Mouse (Mus musculus): ENCODE measurements at regions not wholly inside any gene's neighbourhood (a gene's known extent, or its start where the extent isn't known, plus 50 kb on each side); places are given as distances from the start of the nearest gene placed in this dataset.

DNA sequence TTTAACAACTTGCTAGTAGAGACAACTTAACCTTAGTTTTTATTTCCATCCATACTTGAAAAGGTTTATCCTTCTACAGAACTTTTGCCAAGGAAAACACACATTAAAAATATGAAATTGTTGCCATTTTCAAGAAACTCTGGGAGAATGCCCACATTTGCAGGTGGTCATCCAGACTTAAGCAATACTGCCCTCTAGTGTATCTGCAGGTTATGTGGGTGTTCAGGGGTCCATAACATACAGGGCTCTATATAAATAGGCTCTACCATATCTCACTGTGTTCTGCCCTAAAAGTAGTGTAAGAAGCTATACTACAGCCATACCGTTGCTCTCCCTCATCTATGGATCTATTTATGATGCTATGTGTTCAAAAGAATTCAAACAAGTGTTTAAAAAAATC lies 149.1 kb upstream of the Slc16a7 start:
- no peaks in the 10 kb centered on the region for H3K36me3 ChIP-seq (ENCODE audit: control insufficient read depth, insufficient read depth, low read length)
- no peak overlapping the region for H3K27ac ChIP-seq (replicated peaks in 1 of 2; ENCODE audit: control insufficient read depth in 1 of 2, insufficient read depth in 1 of 2, low read depth in 2 of 2, low read length in 2 of 2)
- WGBS = 43% methylated on average over 1 of the region's 1 CpGs
- no peak overlapping the region for H3K4me2 ChIP-seq (ENCODE audit: low read length)
- H3K4me1 ChIP-seq (ENCODE audit: control insufficient read depth in 2 of 2, insufficient read depth in 2 of 2, low read length in 2 of 2) = no peaks in the 10 kb centered on the region
- no peaks in the 10 kb centered on the region for H3K9me3 ChIP-seq (ENCODE audit: control insufficient read depth, low read length)
- H3K27me3 ChIP-seq (ENCODE audit: control insufficient read depth, insufficient read depth, low read length) = no peaks in the 10 kb centered on the region
- H3K4me3 ChIP-seq (ENCODE audit: control insufficient read depth in 1 of 2, insufficient read depth in 1 of 2, low read depth in 1 of 2, low read length in 2 of 2) = no peak overlapping the region
- no peak; the same call in 1 of the 2 replicates for ATAC-seq (ENCODE audit: insufficient number of reproducible peaks, insufficient read depth, low FRiP score, low read depth)
- no peak overlapping the region for H3K9ac ChIP-seq (ENCODE audit: low read length)

DNA sequence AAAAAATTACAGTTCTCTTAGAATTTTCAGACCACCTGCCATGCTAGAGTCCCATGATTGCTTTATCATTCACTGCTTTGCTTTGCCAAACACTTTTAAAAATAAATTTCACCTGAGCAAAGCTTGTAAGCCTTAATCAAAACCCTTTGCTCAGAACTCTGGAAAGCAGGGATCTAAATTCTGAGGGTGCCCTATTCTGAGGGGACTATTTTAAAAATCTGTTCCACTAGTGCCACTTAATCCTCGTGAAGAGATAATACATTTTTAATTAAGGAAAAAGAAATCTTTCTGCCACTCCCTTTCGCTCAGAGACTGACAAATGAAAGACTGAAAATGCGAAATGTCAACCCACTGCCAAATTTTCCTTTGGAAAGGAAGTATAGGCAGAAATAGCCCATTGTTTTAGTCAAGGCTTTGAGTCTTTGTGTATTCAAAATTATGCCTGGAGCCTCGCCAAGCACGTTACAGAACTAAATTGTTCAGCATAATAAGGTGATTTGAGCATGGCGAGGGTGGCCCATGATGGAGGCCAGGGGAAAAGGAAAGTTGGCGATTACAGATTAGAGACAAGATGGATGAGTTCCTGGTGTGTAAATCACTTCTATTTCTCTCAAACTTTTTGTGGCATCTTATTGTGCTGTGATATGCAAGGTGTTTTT lies 197.4 kb upstream of the Slc16a7 start:
- WGBS = 57% methylated on average over 7 of the region's 7 CpGs
- Histone ChIP-seq H3K36me3 (ENCODE audit: control insufficient read depth, insufficient read depth, low read length) (no peaks in the 10 kb centered on the region), H3K27me3 (ENCODE audit: control insufficient read depth, insufficient read depth, low read length) (no peaks in the 10 kb centered on the region), H3K4me3 (ENCODE audit: control insufficient read depth in 1 of 2, insufficient read depth in 1 of 2, low read depth in 1 of 2, low read length in 2 of 2) (no peak overlapping the region), H3K9me3 (ENCODE audit: control insufficient read depth, low read length) (no peaks in the 10 kb centered on the region), H3K9ac (ENCODE audit: low read length) (no peak overlapping the region), H3K27ac (replicated peaks in 1 of 2; ENCODE audit: control insufficient read depth in 1 of 2, insufficient read depth in 1 of 2, low read depth in 2 of 2, low read length in 2 of 2) (no peak overlapping the region), H3K4me1 (ENCODE audit: control insufficient read depth in 2 of 2, insufficient read depth in 2 of 2, low read length in 2 of 2) (no peaks in the 10 kb centered on the region), H3K4me2 (ENCODE audit: low read length) (no peak overlapping the region)
- no peak for ATAC-seq (ENCODE audit: insufficient number of reproducible peaks, insufficient read depth, low FRiP score, low read depth)

DNA sequence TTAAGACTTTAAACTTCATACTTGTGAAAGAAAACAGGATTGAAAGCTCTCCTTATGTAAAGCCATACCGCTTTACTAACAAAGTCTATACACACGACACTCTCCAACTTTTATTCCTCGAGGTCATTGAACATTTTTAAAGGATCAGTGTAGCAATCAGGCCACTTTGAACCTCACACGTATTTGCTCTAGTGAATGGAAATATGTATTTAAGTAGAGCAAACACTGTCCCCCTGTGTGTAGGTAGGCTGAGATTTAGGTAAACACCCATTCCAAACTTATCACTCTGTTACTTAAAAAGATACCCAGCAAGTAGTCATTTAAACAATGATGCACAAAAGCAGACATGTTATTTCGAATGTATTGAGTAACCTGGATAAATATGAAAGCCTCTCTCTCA lies 203.7 kb upstream of the Slc16a7 start:
- WGBS = 79% methylated on average over 5 of the region's 5 CpGs
- H3K27me3 ChIP-seq (ENCODE audit: control insufficient read depth, insufficient read depth, low read length) = no peaks in the 10 kb centered on the region
- H3K9me3 ChIP-seq (ENCODE audit: control insufficient read depth, low read length) = no peaks in the 10 kb centered on the region
- H3K4me2 ChIP-seq (ENCODE audit: low read length) = no peak overlapping the region
- H3K36me3 ChIP-seq (ENCODE audit: control insufficient read depth, insufficient read depth, low read length) = no peaks in the 10 kb centered on the region
- no peaks in the 10 kb centered on the region for H3K4me1 ChIP-seq (ENCODE audit: control insufficient read depth in 2 of 2, insufficient read depth in 2 of 2, low read length in 2 of 2)
- no peak overlapping the region for H3K4me3 ChIP-seq (ENCODE audit: control insufficient read depth in 1 of 2, insufficient read depth in 1 of 2, low read depth in 1 of 2, low read length in 2 of 2)
- ATAC-seq (ENCODE audit: insufficient number of reproducible peaks, insufficient read depth, low FRiP score, low read depth) = no peak
- H3K27ac ChIP-seq (replicated peaks in 1 of 2; ENCODE audit: control insufficient read depth in 1 of 2, insufficient read depth in 1 of 2, low read depth in 2 of 2, low read length in 2 of 2) = no peak overlapping the region
- no peak overlapping the region for H3K9ac ChIP-seq (ENCODE audit: low read length)

DNA sequence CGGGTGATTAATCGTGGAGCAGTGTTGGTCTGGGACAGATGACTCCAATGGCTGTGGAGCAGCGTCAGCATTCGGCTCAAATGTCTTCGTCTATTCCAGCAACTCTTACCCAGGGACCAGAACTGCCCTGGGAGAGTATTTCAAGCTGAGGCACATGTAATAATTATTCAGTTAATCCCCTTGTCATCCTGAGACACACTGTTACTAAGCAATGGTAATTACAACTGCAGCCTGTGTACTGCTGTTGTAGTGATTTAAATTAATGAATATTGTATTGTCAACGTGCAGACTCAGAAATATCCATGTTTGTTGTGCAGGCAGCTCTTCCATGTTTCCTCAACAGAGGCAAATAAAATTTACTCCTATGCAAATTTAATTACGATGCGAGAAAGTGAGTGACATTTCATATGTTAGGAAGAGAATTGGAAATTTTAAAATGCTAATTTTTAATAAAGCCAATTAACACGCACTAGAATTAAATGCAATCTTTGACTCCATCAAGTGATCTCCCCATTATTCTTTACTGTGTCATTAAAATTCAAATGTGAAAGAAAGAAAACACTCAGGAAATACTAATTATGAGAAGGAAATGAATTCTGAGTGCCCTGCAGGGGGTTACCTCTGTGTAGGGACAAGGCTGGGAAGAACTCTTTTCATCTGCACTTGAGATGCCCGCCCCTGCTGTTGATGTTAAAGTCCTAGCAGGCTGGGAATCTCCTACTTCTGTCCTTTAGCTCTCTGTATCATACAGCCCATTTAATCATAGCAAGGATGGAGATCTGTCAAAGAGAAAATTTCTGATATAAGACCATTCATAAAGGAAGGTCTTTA lies 218.7 kb upstream of the Slc16a7 start:
- no peaks in the 10 kb centered on the region for H3K27me3 ChIP-seq (ENCODE audit: control insufficient read depth, insufficient read depth, low read length)
- 64% methylated on average over 10 of the region's 10 CpGs for whole genome bisulfite sequencing
- no peak overlapping the region for H3K4me2 ChIP-seq (ENCODE audit: low read length)
- H3K9me3 ChIP-seq (ENCODE audit: control insufficient read depth, low read length) = no peaks in the 10 kb centered on the region
- no peaks in the 10 kb centered on the region for H3K4me1 ChIP-seq (ENCODE audit: control insufficient read depth in 2 of 2, insufficient read depth in 2 of 2, low read length in 2 of 2)
- no peak for ATAC-seq (ENCODE audit: insufficient number of reproducible peaks, insufficient read depth, low FRiP score, low read depth)
- H3K36me3 ChIP-seq (ENCODE audit: control insufficient read depth, insufficient read depth, low read length) = no peaks in the 10 kb centered on the region
- no peak overlapping the region for H3K9ac ChIP-seq (ENCODE audit: low read length)
- no peak overlapping the region for H3K4me3 ChIP-seq (ENCODE audit: control insufficient read depth in 1 of 2, insufficient read depth in 1 of 2, low read depth in 1 of 2, low read length in 2 of 2)
- no peak overlapping the region for H3K27ac ChIP-seq (replicated peaks in 1 of 2; ENCODE audit: control insufficient read depth in 1 of 2, insufficient read depth in 1 of 2, low read depth in 2 of 2, low read length in 2 of 2)

DNA sequence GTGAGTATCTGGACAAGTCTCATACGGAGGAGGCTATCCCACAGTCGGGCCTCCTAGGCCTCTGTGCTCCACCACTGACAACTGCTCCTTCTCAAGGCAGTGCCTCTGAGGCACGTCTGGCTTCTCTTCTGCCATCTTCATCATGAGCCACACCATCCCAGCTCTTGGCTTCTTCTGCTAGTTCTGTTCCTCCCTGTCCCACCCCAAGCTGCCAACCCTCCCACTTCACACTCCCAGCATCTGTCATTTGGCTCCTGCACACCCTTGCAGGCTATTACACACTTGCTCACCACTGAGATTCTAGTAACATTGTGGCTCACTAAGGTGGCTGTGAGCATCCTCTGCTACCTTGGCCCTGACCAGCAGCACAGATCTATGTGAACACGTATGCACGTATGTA lies 221.1 kb upstream of the Slc16a7 start:
- no peaks in the 10 kb centered on the region for H3K4me1 ChIP-seq (ENCODE audit: control insufficient read depth in 2 of 2, insufficient read depth in 2 of 2, low read length in 2 of 2)
- no peaks in the 10 kb centered on the region for H3K9me3 ChIP-seq (ENCODE audit: control insufficient read depth, low read length)
- no peak overlapping the region for H3K4me2 ChIP-seq (ENCODE audit: low read length)
- 66% methylated on average over 5 of the region's 5 CpGs for WGBS
- H3K36me3 ChIP-seq (ENCODE audit: control insufficient read depth, insufficient read depth, low read length) = no peaks in the 10 kb centered on the region
- no peak overlapping the region for H3K4me3 ChIP-seq (ENCODE audit: control insufficient read depth in 1 of 2, insufficient read depth in 1 of 2, low read depth in 1 of 2, low read length in 2 of 2)
- H3K27ac ChIP-seq (replicated peaks in 1 of 2; ENCODE audit: control insufficient read depth in 1 of 2, insufficient read depth in 1 of 2, low read depth in 2 of 2, low read length in 2 of 2) = no peak overlapping the region
- H3K27me3 ChIP-seq (ENCODE audit: control insufficient read depth, insufficient read depth, low read length) = no peaks in the 10 kb centered on the region
- no peak overlapping the region for H3K9ac ChIP-seq (ENCODE audit: low read length)
- ATAC-seq (ENCODE audit: insufficient number of reproducible peaks, insufficient read depth, low FRiP score, low read depth) = no peak

DNA sequence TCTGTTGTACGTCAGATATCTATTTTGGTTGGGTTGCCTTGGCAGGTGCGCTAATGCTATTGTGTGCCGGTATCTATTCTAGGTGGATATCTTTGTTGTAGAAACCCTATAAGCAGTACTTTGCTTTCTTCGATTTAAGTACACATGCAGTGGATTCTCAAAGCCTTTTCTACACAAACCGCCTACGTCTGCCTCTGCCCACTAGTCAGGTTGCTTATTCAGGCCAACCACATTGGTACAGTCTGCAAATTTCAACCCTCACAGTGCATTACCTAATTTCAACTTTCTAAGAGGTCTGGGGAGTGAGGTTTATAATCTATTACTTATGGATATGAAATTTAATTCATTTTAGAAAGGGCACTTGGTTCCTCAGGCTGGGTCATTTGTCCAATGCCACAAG lies 223.5 kb upstream of the Slc16a7 start:
- Histone ChIP-seq H3K27me3 (ENCODE audit: control insufficient read depth, insufficient read depth, low read length) (no peaks in the 10 kb centered on the region), H3K9me3 (ENCODE audit: control insufficient read depth, low read length) (no peaks in the 10 kb centered on the region), H3K36me3 (ENCODE audit: control insufficient read depth, insufficient read depth, low read length) (no peaks in the 10 kb centered on the region), H3K4me1 (ENCODE audit: control insufficient read depth in 2 of 2, insufficient read depth in 2 of 2, low read length in 2 of 2) (no peaks in the 10 kb centered on the region), H3K4me3 (ENCODE audit: control insufficient read depth in 1 of 2, insufficient read depth in 1 of 2, low read depth in 1 of 2, low read length in 2 of 2) (no peak overlapping the region), H3K4me2 (ENCODE audit: low read length) (no peak overlapping the region), H3K9ac (ENCODE audit: low read length) (no peak overlapping the region), H3K27ac (replicated peaks in 1 of 2; ENCODE audit: control insufficient read depth in 1 of 2, insufficient read depth in 1 of 2, low read depth in 2 of 2, low read length in 2 of 2) (no peak overlapping the region)
- WGBS = 89% methylated on average over 6 of the region's 6 CpGs
- ATAC-seq (ENCODE audit: insufficient number of reproducible peaks, insufficient read depth, low FRiP score, low read depth) = no peak

DNA sequence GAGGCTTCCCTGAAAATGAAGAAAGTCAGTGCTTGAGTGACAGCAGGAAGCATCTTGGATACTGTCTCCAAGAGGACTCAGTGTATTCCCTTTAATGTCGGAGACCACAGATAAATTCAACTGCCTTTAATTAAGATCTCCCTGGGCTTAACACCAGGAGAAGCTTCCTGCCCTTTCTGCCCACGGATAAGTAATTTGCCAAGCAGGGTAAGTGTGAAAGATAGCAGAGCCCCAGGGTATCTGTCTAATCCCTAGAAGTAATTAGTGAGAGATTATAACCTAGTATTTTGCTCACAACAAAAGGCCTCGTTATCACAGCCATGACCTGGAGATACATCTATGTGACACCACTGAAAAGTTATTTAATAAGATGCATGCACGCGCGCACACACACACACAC lies 232.1 kb upstream of the Slc16a7 start:
- H3K27ac ChIP-seq (replicated peaks in 1 of 2; ENCODE audit: control insufficient read depth in 1 of 2, insufficient read depth in 1 of 2, low read depth in 2 of 2, low read length in 2 of 2) = no peak overlapping the region
- no peaks in the 10 kb centered on the region for H3K9me3 ChIP-seq (ENCODE audit: control insufficient read depth, low read length)
- H3K9ac ChIP-seq (ENCODE audit: low read length) = no peak overlapping the region
- ATAC-seq (ENCODE audit: insufficient number of reproducible peaks, insufficient read depth, low FRiP score, low read depth) = no peak
- H3K4me3 ChIP-seq (ENCODE audit: control insufficient read depth in 1 of 2, insufficient read depth in 1 of 2, low read depth in 1 of 2, low read length in 2 of 2) = no peak overlapping the region
- H3K4me1 ChIP-seq (ENCODE audit: control insufficient read depth in 2 of 2, insufficient read depth in 2 of 2, low read length in 2 of 2) = no peaks in the 10 kb centered on the region
- no peaks in the 10 kb centered on the region for H3K27me3 ChIP-seq (ENCODE audit: control insufficient read depth, insufficient read depth, low read length)
- no peaks in the 10 kb centered on the region for H3K36me3 ChIP-seq (ENCODE audit: control insufficient read depth, insufficient read depth, low read length)
- 56% methylated on average over 6 of the region's 6 CpGs for WGBS
- no peak overlapping the region for H3K4me2 ChIP-seq (ENCODE audit: low read length)

Data from heart, embryonic 14.5 days (tissue).